Mouse (Mus musculus) C2C12 (cell line): Measurements from ENCODE around the gene Megf6. TPM values are rescaled to one million over a fixed set of nuclear protein-coding genes. Genes with fewer than 3 reads are reported as not detected.

Experiments
- H3K27me3 ChIP-seq: one replicate; pipeline ENCODE4 v1.6.1; 2011; ENCODE audit not compliant: control insufficient read depth, insufficient read depth, insufficient read length
- H3K36me3 ChIP-seq: one replicate; pipeline ENCODE4 v1.6.1; 2011; ENCODE audit not compliant: control insufficient read depth, insufficient read depth
- H3K4me3 ChIP-seq: one replicate; pipeline ENCODE4 v1.5.1; 2011; ENCODE audit warnings: mild to moderate bottlenecking, control low read depth; ENCODE audit not compliant: poor library complexity, insufficient read depth, severe bottlenecking
- H3K79me2 ChIP-seq: one replicate; pipeline ENCODE4 v1.6.1; 2011; ENCODE audit not compliant: control insufficient read depth, insufficient read depth
- H3K79me3 ChIP-seq: one replicate; pipeline ENCODE4 v1.6.1; 2011; ENCODE audit warnings: low read depth, control low read depth
- H3ac ChIP-seq: one replicate; pipeline ENCODE3; 2011; ENCODE audit warnings: low read depth; ENCODE audit not compliant: control insufficient read depth, insufficient read length
- CEBPB ChIP-seq: IDR thresholded peaks from one replicate; pipeline ENCODE4 v1.6.1; 2011; ENCODE audit warnings: low read depth, mild to moderate bottlenecking, control low read depth, moderate library complexity
- CTCF ChIP-seq: IDR thresholded peaks from one replicate; pipeline ENCODE4 v1.5.1; 2011; ENCODE audit not compliant: control insufficient read depth, insufficient read depth, insufficient read length
- FOSL1 ChIP-seq: IDR thresholded peaks from one replicate; pipeline ENCODE4 v1.8.0; 2011; ENCODE audit warnings: mild to moderate bottlenecking, low read length; ENCODE audit not compliant: poor library complexity, insufficient read depth, severe bottlenecking
- MAX ChIP-seq: IDR thresholded peaks from one replicate; pipeline ENCODE4 v1.6.1; 2011; ENCODE audit warnings: mild to moderate bottlenecking, control low read depth
- MYOD1 ChIP-seq: IDR thresholded peaks from one replicate; pipeline ENCODE4 v1.6.1; 2011; ENCODE audit warnings: low read depth; ENCODE audit not compliant: control insufficient read depth, insufficient read length
- MYOG ChIP-seq: IDR thresholded peaks from one replicate; pipeline ENCODE4 v1.6.1; 2011; ENCODE audit not compliant: control insufficient read depth, insufficient read length; ENCODE audit errors: extremely low read depth
- USF1 ChIP-seq: IDR thresholded peaks from one replicate; pipeline ENCODE4 v1.6.1; 2011; ENCODE audit warnings: low read depth, mild to moderate bottlenecking, control low read depth, moderate library complexity
- polyA plus RNA-seq: library from polyadenylated mRNA; unstranded; fragments of >200 nt; fragmentation: generic; extraction: Trizol; gene quantifications from one replicate; pipeline ENCODE4 v1.2.1, GENCODE M21; 2012; ENCODE audit warnings: missing spikeins

The Megf6 gene
- polyA plus RNA-seq, 1 experiment: 0.08 TPM

DNA sequence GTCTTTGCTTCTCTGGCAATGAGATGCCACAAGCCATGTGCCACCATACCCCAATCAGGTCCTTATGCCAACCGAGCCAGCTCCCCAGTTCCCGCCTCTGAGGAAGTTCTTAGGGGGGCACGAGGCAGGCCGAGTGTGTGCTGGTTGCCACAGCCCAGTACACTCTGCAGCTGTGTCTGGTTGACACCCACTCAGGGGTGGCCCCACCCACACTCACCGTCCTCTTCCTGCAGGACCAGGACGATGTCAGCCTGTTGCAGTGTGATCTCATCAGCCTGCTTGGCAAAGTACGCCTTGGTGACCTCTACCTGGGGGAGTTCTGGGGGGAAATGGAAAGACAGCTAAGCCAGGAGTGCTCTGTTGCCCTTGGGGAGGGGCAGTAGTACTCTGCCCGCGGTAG is 109.0 kb downstream of the Megf6 start:
- Histone ChIP-seq H3K79me3 (no peaks in the 10 kb centered on the region), H3ac (no peak overlapping the region), H3K27me3 (no peaks in the 10 kb centered on the region), H3K79me2 (no peaks in the 10 kb centered on the region), H3K36me3 (no peaks in the 10 kb centered on the region), H3K4me3 (no peak overlapping the region)
- TF ChIP-seq USF1: no peak
- no peak for TF ChIP-seq CEBPB
- no peak for TF ChIP-seq FOSL1
- TF ChIP-seq MYOG: no peak
- no peak for TF ChIP-seq MAX
- no peak for TF ChIP-seq CTCF
- no peak for TF ChIP-seq MYOD1

- Histone ChIP-seq H3K27me3 (no peaks in the 10 kb centered on the region), H3ac (no peak overlapping the region), H3K79me2 (no peaks in the 10 kb centered on the region), H3K4me3 (no peak overlapping the region), H3K79me3 (no peaks in the 10 kb centered on the region), H3K36me3 (no peaks in the 10 kb centered on the region)
- TF ChIP-seq CEBPB (no peak), FOSL1 (no peak), CTCF (no peak)
These were observed 113.1 kb downstream of the Megf6 start for GRCm38 (mm10) chr4:154283671-154284070.

- H3ac ChIP-seq: no peak overlapping the region
- H3K27me3 ChIP-seq: no peaks in the 10 kb centered on the region
- no peaks in the 10 kb centered on the region for H3K36me3 ChIP-seq
- no peak overlapping the region for H3K4me3 ChIP-seq
- no peaks in the 10 kb centered on the region for H3K79me2 ChIP-seq
- TF ChIP-seq MYOG (no peak), CEBPB (no peak), MAX (no peak), USF1 (no peak), CTCF (no peak), FOSL1 (no peak)
- H3K79me3 ChIP-seq: no peaks in the 10 kb centered on the region
These were observed 123.2 kb downstream of the Megf6 start for GRCm38 (mm10) chr4:154293735-154294201.

GRCm38 (mm10) chr4:154294262-154294731 is 123.8 kb downstream of the Megf6 start:
- Histone ChIP-seq H3K79me2 (no peaks in the 10 kb centered on the region), H3K36me3 (no peaks in the 10 kb centered on the region), H3K4me3 (no peak overlapping the region), H3K79me3 (no peaks in the 10 kb centered on the region), H3ac (no peak overlapping the region), H3K27me3 (no peaks in the 10 kb centered on the region)
- no peak for TF ChIP-seq USF1
- TF ChIP-seq FOSL1: no peak
- no peak for TF ChIP-seq MYOG
- TF ChIP-seq CTCF: no peak
- no peak for TF ChIP-seq CEBPB
- no peak for TF ChIP-seq MYOD1
- TF ChIP-seq MAX: no peak

- no peak for TF ChIP-seq USF1
- no peak for TF ChIP-seq CTCF
- TF ChIP-seq FOSL1: no peak
- no peak for TF ChIP-seq MAX
- no peaks in the 10 kb centered on the region for H3K36me3 ChIP-seq
- H3K27me3 ChIP-seq: no peaks in the 10 kb centered on the region
- no peak overlapping the region for H3K4me3 ChIP-seq
- no peak overlapping the region for H3ac ChIP-seq
- H3K79me3 ChIP-seq: no peaks in the 10 kb centered on the region
- no peaks in the 10 kb centered on the region for H3K79me2 ChIP-seq
These were observed 127.2 kb downstream of the Megf6 start for GRCm38 (mm10) chr4:154297761-154298160.

- Histone ChIP-seq H3K79me2 (no peaks in the 10 kb centered on the region), H3K27me3 (no peaks in the 10 kb centered on the region), H3K4me3 (no peak overlapping the region), H3ac (no peak overlapping the region), H3K36me3 (no peaks in the 10 kb centered on the region), H3K79me3 (no peaks in the 10 kb centered on the region)
- TF ChIP-seq MYOD1: no peak
- no peak for TF ChIP-seq CEBPB
- no peak for TF ChIP-seq MAX
- TF ChIP-seq CTCF: no peak
- TF ChIP-seq USF1: no peak
- no peak for TF ChIP-seq MYOG
These were observed 129.2 kb downstream of the Megf6 start for GRCm38 (mm10) chr4:154299541-154300271.
